Mouse (Mus musculus): ENCODE results near the gene Obp2a. TPM values are rescaled to one million over a fixed set of nuclear protein-coding genes. Genes with fewer than 3 reads are reported as not detected.
"Not testable (repeated sequence)": the region's sequence is repeated elsewhere in the genome, so short reads cannot be mapped to it uniquely, and the experiment has no call there.

Gene Obp2a
- total RNA-seq, 1 experiment, result not detected

DNA sequence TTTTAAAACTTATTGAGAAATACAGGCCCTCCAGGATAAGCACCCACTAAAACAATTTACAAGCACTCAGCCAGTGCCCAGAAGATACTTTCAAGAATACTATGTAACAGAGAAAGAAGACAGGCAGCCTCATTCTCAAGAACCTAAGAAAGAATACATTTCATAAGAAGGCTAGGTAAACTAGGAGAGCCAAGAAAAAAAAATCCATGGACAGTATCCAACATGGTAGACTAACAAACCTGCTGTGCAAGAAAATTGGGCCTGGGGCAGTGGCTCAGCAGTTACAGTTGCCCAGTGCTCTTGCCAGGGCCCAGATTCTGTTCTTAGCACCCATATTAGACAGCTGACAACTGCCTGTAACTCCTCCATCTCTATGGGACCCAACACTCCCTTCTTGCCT lies 17.4 kb downstream of the Obp2a start:
- no peak for DNase-seq (ENCODE audit: low read depth, low spot score)

DNA sequence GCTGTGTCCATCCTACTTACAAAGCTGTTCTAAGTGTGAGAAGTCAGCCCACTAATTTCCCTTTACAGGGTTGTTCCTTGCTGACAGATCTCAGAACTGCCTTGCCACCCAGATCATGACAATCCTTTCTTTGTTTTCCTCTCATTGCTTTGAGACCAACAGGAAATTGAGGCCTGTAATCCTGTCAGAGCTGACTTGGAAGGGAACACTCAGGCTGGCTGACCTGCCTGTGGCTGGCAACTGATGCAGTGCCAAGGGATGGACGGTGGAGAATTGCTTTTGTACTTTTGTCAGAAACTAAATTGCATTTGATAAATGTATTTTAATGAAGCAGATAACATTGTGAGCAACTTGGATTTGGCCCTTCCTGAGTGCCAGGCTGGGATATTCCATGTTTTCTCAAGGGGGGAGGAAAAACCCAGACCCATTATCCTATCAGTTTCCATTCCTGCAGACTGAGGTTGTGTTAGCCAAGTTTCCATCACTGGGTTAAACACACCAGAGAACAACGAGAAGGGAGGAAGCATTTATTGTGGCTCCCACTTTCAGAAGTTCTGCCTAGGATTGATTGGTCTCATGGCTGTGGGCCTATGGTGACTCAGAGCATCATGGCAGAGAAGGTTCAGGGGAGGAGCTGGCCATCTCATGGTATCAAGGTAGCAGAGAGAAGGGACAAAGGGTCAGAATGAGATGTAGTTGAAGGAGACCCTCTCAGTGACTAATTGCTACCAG lies 33.5 kb downstream of the Obp2a start:
- H3K36me3 ChIP-seq (ENCODE audit: control insufficient read depth, insufficient read depth, low read length, poor library complexity, severe bottlenecking), result no peaks in the 10 kb centered on the region
- TF ChIP-seq HCFC1 (IDR thresholded peaks at IDR 0.05; ENCODE audit: borderline replicate concordance, insufficient read depth, low read length) (no peak), MAFK (IDR thresholded peaks at IDR 0.05; ENCODE audit: insufficient read depth, low read depth, low read length) (no peak), ZC3H11A (IDR thresholded peaks at IDR 0.05; ENCODE audit: borderline replicate concordance, low read depth, low read length) (no peak), ZNF384 (IDR thresholded peaks at IDR 0.05; ENCODE audit: low read depth, low read length) (no peak), CHD2 (IDR thresholded peaks at IDR 0.05; ENCODE audit: low read depth, low read length) (no peak)
- in situ Hi-C loops (cut with MboI; ENCODE audit: low sequenced_read_pairs in 2 of 2, unreplicated experiment in 2 of 2), result no loop called here

More for the DNA sequence above, 17.4 kb downstream of the Obp2a start:
- Histone ChIP-seq H3K9ac (ENCODE audit: insufficient read depth, low read depth, low read length, poor library complexity, severe bottlenecking) (no peak overlapping the region), H3K9me3 (ENCODE audit: control insufficient read depth, insufficient read depth, low read depth, low read length) (no peaks in the 10 kb centered on the region), H3K4me1 (ENCODE audit: control insufficient read depth in 2 of 2, insufficient read depth in 2 of 2, low read length in 2 of 2, poor library complexity in 1 of 2) (0 out of 4 replicates have a peak, but pooled peaks cover 0 to 2% of the 10 kb centered on the region in 2 experiments), H3K4me3 (ENCODE audit: insufficient read depth in 1 of 2, low read depth in 1 of 2, low read length in 2 of 2, poor library complexity in 1 of 2, severe bottlenecking in 1 of 2) (no peak overlapping the region), H3K27ac (ENCODE audit: insufficient read depth, low read depth, low read length, poor library complexity, severe bottlenecking) (no peak overlapping the region), H3K36me3 (ENCODE audit: control insufficient read depth, insufficient read depth, low read length, poor library complexity, severe bottlenecking) (no peaks in the 10 kb centered on the region)
- in situ Hi-C loops (cut with MboI; ENCODE audit: low sequenced_read_pairs in 2 of 2, unreplicated experiment in 2 of 2), result no loop called here
- TF ChIP-seq ZNF384 (IDR thresholded peaks at IDR 0.05; ENCODE audit: low read depth, low read length) (no peak), ZC3H11A (IDR thresholded peaks at IDR 0.05; ENCODE audit: borderline replicate concordance, low read depth, low read length) (no peak), MAFK (IDR thresholded peaks at IDR 0.05; ENCODE audit: insufficient read depth, low read depth, low read length) (no peak), HCFC1 (IDR thresholded peaks at IDR 0.05; ENCODE audit: borderline replicate concordance, insufficient read depth, low read length) (no peak), CHD2 (IDR thresholded peaks at IDR 0.05; ENCODE audit: low read depth, low read length) (no peak)

DNA sequence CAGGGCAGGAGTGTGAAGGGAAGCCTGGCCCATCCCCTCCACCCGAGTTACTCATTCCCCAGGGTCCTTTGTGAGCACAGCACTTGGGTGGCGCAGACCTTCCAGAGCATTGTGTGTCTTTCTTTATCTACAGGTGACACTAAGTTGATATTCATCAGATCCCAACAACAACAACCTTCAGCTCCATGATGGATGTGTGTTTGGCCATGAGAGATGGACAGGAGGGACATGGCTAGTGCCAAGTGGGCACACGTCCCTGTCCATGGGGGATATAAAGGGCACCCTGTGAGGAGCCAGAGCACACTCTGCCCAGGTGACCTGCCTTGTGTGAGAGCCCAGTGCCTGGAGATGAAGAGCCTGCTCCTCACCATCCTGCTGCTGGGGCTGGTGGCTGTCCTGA lies 36.9 kb downstream of the Obp2a start, which contains the start of gene Obp2b:
Obp2b (plus strand) TSS at position 301 of the 400 bp plus-strand sequence.
- H3K4me3 ChIP-seq (ENCODE audit: insufficient read depth in 1 of 2, low read depth in 1 of 2, low read length in 2 of 2, poor library complexity in 1 of 2, severe bottlenecking in 1 of 2); H3K4me1 ChIP-seq (ENCODE audit: control insufficient read depth in 2 of 2, insufficient read depth in 2 of 2, low read length in 2 of 2, poor library complexity in 1 of 2); H3K27ac ChIP-seq (ENCODE audit: insufficient read depth, low read depth, low read length, poor library complexity, severe bottlenecking); DNase-seq (ENCODE audit: low read depth, low spot score); H3K36me3 ChIP-seq (ENCODE audit: control insufficient read depth, insufficient read depth, low read length, poor library complexity, severe bottlenecking); H3K9me3 ChIP-seq (ENCODE audit: control insufficient read depth, insufficient read depth, low read depth, low read length); H3K9ac ChIP-seq (ENCODE audit: insufficient read depth, low read depth, low read length, poor library complexity, severe bottlenecking); in situ Hi-C loops (cut with MboI; ENCODE audit: low sequenced_read_pairs in 2 of 2, unreplicated experiment in 2 of 2): not testable (repeated sequence)

More for the DNA sequence above, 33.5 kb downstream of the Obp2a start:
- DNase-seq (ENCODE audit: low read depth, low spot score), result no peak
- Histone ChIP-seq H3K27ac (ENCODE audit: insufficient read depth, low read depth, low read length, poor library complexity, severe bottlenecking) (no peak overlapping the region), H3K9me3 (ENCODE audit: control insufficient read depth, insufficient read depth, low read depth, low read length) (no peaks in the 10 kb centered on the region), H3K4me3 (ENCODE audit: insufficient read depth in 1 of 2, low read depth in 1 of 2, low read length in 2 of 2, poor library complexity in 1 of 2, severe bottlenecking in 1 of 2) (no peak overlapping the region), H3K4me1 (ENCODE audit: control insufficient read depth in 2 of 2, insufficient read depth in 2 of 2, low read length in 2 of 2, poor library complexity in 1 of 2) (no peaks in the 10 kb centered on the region), H3K9ac (ENCODE audit: insufficient read depth, low read depth, low read length, poor library complexity, severe bottlenecking) (no peak overlapping the region)

DNA sequence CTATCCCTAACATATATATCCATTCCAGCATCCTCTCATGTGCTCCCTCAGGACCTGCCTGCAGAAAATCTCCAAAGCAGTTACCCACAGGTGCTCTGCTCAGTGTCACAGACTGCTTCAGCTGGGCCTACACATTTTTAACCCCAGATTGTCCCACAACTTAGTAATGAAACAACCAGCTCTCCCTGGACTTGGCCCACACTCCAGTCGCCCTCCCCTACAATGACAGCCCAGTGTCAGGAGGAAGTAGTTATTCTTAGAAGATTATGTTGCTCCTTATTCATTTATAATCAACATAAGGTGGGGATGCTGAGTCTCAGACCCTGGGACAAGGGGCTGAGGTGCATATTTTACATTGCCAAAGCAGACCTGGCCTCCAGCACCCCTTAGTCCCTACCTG lies 41.8 kb downstream of the Obp2a start:
- in situ Hi-C loops (cut with MboI; ENCODE audit: low sequenced_read_pairs in 2 of 2, unreplicated experiment in 2 of 2), result no loop called here
- Histone ChIP-seq H3K4me3 (ENCODE audit: insufficient read depth in 1 of 2, low read depth in 1 of 2, low read length in 2 of 2, poor library complexity in 1 of 2, severe bottlenecking in 1 of 2) (no peak overlapping the region), H3K27ac (ENCODE audit: insufficient read depth, low read depth, low read length, poor library complexity, severe bottlenecking) (no peak overlapping the region), H3K9ac (ENCODE audit: insufficient read depth, low read depth, low read length, poor library complexity, severe bottlenecking) (no peak overlapping the region), H3K9me3 (ENCODE audit: control insufficient read depth, insufficient read depth, low read depth, low read length) (no peaks in the 10 kb centered on the region), H3K36me3 (ENCODE audit: control insufficient read depth, insufficient read depth, low read length, poor library complexity, severe bottlenecking) (no peaks in the 10 kb centered on the region), H3K4me1 (ENCODE audit: control insufficient read depth in 2 of 2, insufficient read depth in 2 of 2, low read length in 2 of 2, poor library complexity in 1 of 2) (no peaks in the 10 kb centered on the region)
- TF ChIP-seq HCFC1 (IDR thresholded peaks at IDR 0.05; ENCODE audit: borderline replicate concordance, insufficient read depth, low read length), result no peak
- no peak for TF ChIP-seq MAFK (IDR thresholded peaks at IDR 0.05; ENCODE audit: insufficient read depth, low read depth, low read length)
- TF ChIP-seq ZC3H11A (IDR thresholded peaks at IDR 0.05; ENCODE audit: borderline replicate concordance, low read depth, low read length), result no peak
- TF ChIP-seq CHD2 (IDR thresholded peaks at IDR 0.05; ENCODE audit: low read depth, low read length), result no peak
- no peak for TF ChIP-seq ZNF384 (IDR thresholded peaks at IDR 0.05; ENCODE audit: low read depth, low read length)
- no peak for DNase-seq (ENCODE audit: low read depth, low spot score)

Other genes with a start within 250 kb of the Obp2a start
- gene Clic3, start 243.2 kb upstream of the Obp2a start, total RNA-seq (2012; rRNA removed), result 0.32 and 1.5 TPM in 2 replicates
- 4.8 and 7.2 TPM in 2 replicates for gene Paxx, start 238.9 kb upstream of the Obp2a start, total RNA-seq (2012; rRNA removed)
- 0.98 and 1.3 TPM in 2 replicates for gene Ptgds, start 230.0 kb upstream of the Obp2a start, total RNA-seq (2012; rRNA removed)
- gene Lcn12, start 206.1 kb upstream of the Obp2a start, total RNA-seq (2012; rRNA removed), result not detected in 2 replicates
- 24.5 and 33.3 TPM in 2 replicates for gene Fbxw5, start 199.3 kb upstream of the Obp2a start, total RNA-seq (2012; rRNA removed)
- gene C8g, start 198.3 kb upstream of the Obp2a start, total RNA-seq (2012; rRNA removed), result 2.1 and 4.7 TPM in 2 replicates
- gene Traf2, start 153.1 kb upstream of the Obp2a start, total RNA-seq (2012; rRNA removed), result 7.9 and 9.1 TPM in 2 replicates
- 142 and 179 TPM in 2 replicates for gene Edf1, start 142.2 kb upstream of the Obp2a start, total RNA-seq (2012; rRNA removed)
- gene Mamdc4, start 125.2 kb upstream of the Obp2a start, total RNA-seq (2012; rRNA removed), result 4.1 and 9.7 TPM in 2 replicates
- gene Phpt1, start 124.8 kb upstream of the Obp2a start, total RNA-seq (2012; rRNA removed), result 29.9 and 39.4 TPM in 2 replicates
- 0.36 and 1.2 TPM in 2 replicates for gene Ajm1, start 118.3 kb upstream of the Obp2a start, total RNA-seq (2012; rRNA removed)
- 45.8 and 62.1 TPM in 2 replicates for gene Rabl6, start 91.5 kb upstream of the Obp2a start, total RNA-seq (2012; rRNA removed)
- gene Ccdc183, start 82.4 kb upstream of the Obp2a start, total RNA-seq (2012; rRNA removed), result 0.04 TPM in 1 of 2 replicates, not detected in the other
- 6.7 and 10.9 TPM in 2 replicates for gene Tmem141, start 78.0 kb upstream of the Obp2a start, total RNA-seq (2012; rRNA removed)
- gene Fcna, start 72.0 kb upstream of the Obp2a start, total RNA-seq (2012; rRNA removed), result not detected in 2 replicates
- gene Lcn8, start 46.9 kb upstream of the Obp2a start, total RNA-seq (2012; rRNA removed), result not detected in 2 replicates
- not detected in 2 replicates for gene Lcn5, start 42.1 kb upstream of the Obp2a start, total RNA-seq (2012; rRNA removed)
- not detected in 2 replicates for gene Lcn6, start 23.3 kb upstream of the Obp2a start, total RNA-seq (2012; rRNA removed)
- not detected in 2 replicates for gene Lcn10, start 17.3 kb upstream of the Obp2a start, total RNA-seq (2012; rRNA removed)
- gene Bmyc, start 6.7 kb downstream of the Obp2a start, total RNA-seq (2012; rRNA removed), result 8.2 and 13.0 TPM in 2 replicates
- gene Obp2b, start 37.0 kb downstream of the Obp2a start, total RNA-seq (2012; rRNA removed), result not detected in 2 replicates
- gene Lcn3, start 65.5 kb downstream of the Obp2a start, total RNA-seq (2012; rRNA removed), result not detected in 2 replicates
- not detected in 2 replicates for gene Lcn11, start 77.0 kb downstream of the Obp2a start, total RNA-seq (2012; rRNA removed)
- not detected in 2 replicates for gene Gm13539, start 82.2 kb downstream of the Obp2a start, total RNA-seq (2012; rRNA removed)
- not detected in 2 replicates for gene Glt6d1, start 115.8 kb downstream of the Obp2a start, total RNA-seq (2012; rRNA removed)
- not detected in 2 replicates for gene Lcn9, start 123.1 kb downstream of the Obp2a start, total RNA-seq (2012; rRNA removed)
- gene Sohlh1, start 147.2 kb downstream of the Obp2a start, total RNA-seq (2012; rRNA removed), result 0.16 and 0.22 TPM in 2 replicates
- 2.0 and 3.0 TPM in 2 replicates for gene Kcnt1, start 163.7 kb downstream of the Obp2a start, total RNA-seq (2012; rRNA removed)

All from ES-E14 (cell line).